Mouse (Mus musculus): ENCODE results near the gene Hao2. TPM values are rescaled to one million over a fixed set of nuclear protein-coding genes. Genes with fewer than 3 reads are reported as not detected.

Gene Hao2
- total and polyA plus RNA-seq, 3 experiments: not detected

DNA sequence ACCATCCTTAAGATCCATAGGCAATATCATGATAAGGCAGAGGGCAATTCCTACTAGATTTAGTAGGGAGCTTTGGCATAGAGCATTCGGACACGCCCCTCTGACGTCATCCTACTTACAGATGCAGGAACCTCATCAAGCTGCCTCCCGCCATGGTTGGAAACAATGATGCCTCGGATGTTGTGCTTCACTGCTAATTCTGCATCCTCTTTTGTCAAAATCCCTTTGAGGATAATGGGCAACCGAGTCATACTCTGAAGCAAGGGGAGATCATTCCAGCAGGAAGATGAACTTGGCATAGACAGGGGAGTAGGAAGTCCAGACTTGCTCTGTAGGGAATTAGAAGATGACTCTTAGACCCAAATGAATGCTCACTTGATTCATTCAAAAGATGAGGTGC lies 12.8 kb downstream of the Hao2 start:
- no peaks in the 10 kb centered on the region for H3K36me3 ChIP-seq (replicated peaks)
- H3K4me3 ChIP-seq (ENCODE audit: low read depth, low read length): no peak overlapping the region
- ATAC-seq (ENCODE audit: extremely low read depth, insufficient number of reproducible peaks, low FRiP score, poor library complexity, severe bottlenecking) (no peak), DNase-seq (ENCODE audit: low spot score) (no peak)
- no peak for TF ChIP-seq GATA1 (IDR thresholded peaks at IDR 0.05; ENCODE audit: borderline replicate concordance, low read length)
- TF ChIP-seq CTCF (IDR thresholded peaks at IDR 0.05; ENCODE audit: low read depth, low read length): no peak
- no peak for TF ChIP-seq GATA2 (IDR thresholded peaks at IDR 0.05; ENCODE audit: borderline replicate concordance, low read depth, low read length)
- no peak for TF ChIP-seq POLR2AphosphoS5 (IDR thresholded peaks at IDR 0.05; ENCODE audit: insufficient replicate concordance, low read depth, low read length)
- no peak for TF ChIP-seq TAL1 (conservative IDR thresholded peaks at IDR 0.05; ENCODE audit: low read depth, low read length)
- H3K9me3 ChIP-seq (replicated peaks): peaks cover 19% of the 10 kb centered on the region
- H3K27me3 ChIP-seq (ENCODE audit: insufficient read depth, low read length): no peaks in the 10 kb centered on the region
- H3K4me1 ChIP-seq (ENCODE audit: insufficient read depth, low read depth, low read length): no peaks in the 10 kb centered on the region

GRCm38 (mm10) chr3:98868219-98868618 lies 24.8 kb downstream of the Hao2 start:
- H3K4me1 ChIP-seq (ENCODE audit: insufficient read depth, low read depth, low read length): no peaks in the 10 kb centered on the region
- H3K4me3 ChIP-seq (ENCODE audit: low read depth, low read length): no peak overlapping the region
- H3K27me3 ChIP-seq (ENCODE audit: insufficient read depth, low read length): no peaks in the 10 kb centered on the region
- no peaks in the 10 kb centered on the region for H3K36me3 ChIP-seq (replicated peaks)
- TF ChIP-seq TAL1 (conservative IDR thresholded peaks at IDR 0.05; ENCODE audit: low read depth, low read length) (no peak), CTCF (IDR thresholded peaks at IDR 0.05; ENCODE audit: low read depth, low read length) (no peak), GATA1 (IDR thresholded peaks at IDR 0.05; ENCODE audit: borderline replicate concordance, low read length) (no peak), GATA2 (IDR thresholded peaks at IDR 0.05; ENCODE audit: borderline replicate concordance, low read depth, low read length) (no peak), POLR2AphosphoS5 (IDR thresholded peaks at IDR 0.05; ENCODE audit: insufficient replicate concordance, low read depth, low read length) (no peak)
- DNase-seq (ENCODE audit: low spot score) (no peak), ATAC-seq (ENCODE audit: extremely low read depth, insufficient number of reproducible peaks, low FRiP score, poor library complexity, severe bottlenecking) (no peak)
- no peaks in the 10 kb centered on the region for H3K9me3 ChIP-seq (replicated peaks)

- Histone ChIP-seq H3K4me1 (ENCODE audit: insufficient read depth, low read depth, low read length) (no peaks in the 10 kb centered on the region), H3K36me3 (replicated peaks) (no peaks in the 10 kb centered on the region), H3K4me3 (ENCODE audit: low read depth, low read length) (no peak overlapping the region), H3K27me3 (ENCODE audit: insufficient read depth, low read length) (no peaks in the 10 kb centered on the region), H3K9me3 (replicated peaks) (peaks cover 7% of the 10 kb centered on the region)
- DNase-seq (ENCODE audit: low spot score): no peak
- no peak for ATAC-seq (ENCODE audit: extremely low read depth, insufficient number of reproducible peaks, low FRiP score, poor library complexity, severe bottlenecking)
- no peak for TF ChIP-seq GATA2 (IDR thresholded peaks at IDR 0.05; ENCODE audit: borderline replicate concordance, low read depth, low read length)
Observed at GRCm38 (mm10) chr3:98862800-98863199, 30.2 kb downstream of the Hao2 start.

DNA sequence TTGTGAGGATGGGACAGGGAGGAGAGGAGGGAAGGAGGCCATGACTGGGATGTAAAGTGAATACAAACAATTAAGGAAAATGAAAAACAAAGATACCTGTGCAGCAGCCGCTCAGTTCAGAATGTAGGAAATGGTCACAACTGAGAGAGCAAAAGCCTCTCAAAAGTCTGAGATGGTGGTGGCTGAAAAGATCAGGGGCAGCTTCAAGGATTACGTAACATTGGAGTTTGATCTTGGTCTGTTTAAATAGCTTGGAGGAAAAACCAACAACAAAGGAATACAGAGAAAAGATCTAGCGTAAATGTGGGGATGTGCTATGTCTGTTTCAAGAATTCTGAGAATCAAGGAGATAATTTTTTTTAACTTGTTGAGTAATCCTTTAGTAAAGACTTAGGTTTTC lies 33.5 kb downstream of the Hao2 start, which contains the start of gene Hsd3b1:
Gene Hsd3b1, minus strand, starts transcription at position 219 of the 400 bp plus-strand sequence.
- DNase-seq (ENCODE audit: low spot score) (no peak), ATAC-seq (ENCODE audit: extremely low read depth, insufficient number of reproducible peaks, low FRiP score, poor library complexity, severe bottlenecking) (no peak)
- H3K4me1 ChIP-seq (ENCODE audit: insufficient read depth, low read depth, low read length): no peaks in the 10 kb centered on the region
- peaks cover 12% of the 10 kb centered on the region for H3K9me3 ChIP-seq (replicated peaks)
- H3K27me3 ChIP-seq (ENCODE audit: insufficient read depth, low read length): no peaks in the 10 kb centered on the region
- H3K36me3 ChIP-seq (replicated peaks): no peaks in the 10 kb centered on the region
- TF ChIP-seq TAL1 (conservative IDR thresholded peaks at IDR 0.05; ENCODE audit: low read depth, low read length) (no peak), POLR2AphosphoS5 (IDR thresholded peaks at IDR 0.05; ENCODE audit: insufficient replicate concordance, low read depth, low read length) (no peak), GATA1 (IDR thresholded peaks at IDR 0.05; ENCODE audit: borderline replicate concordance, low read length) (no peak), CTCF (IDR thresholded peaks at IDR 0.05; ENCODE audit: low read depth, low read length) (no peak), GATA2 (IDR thresholded peaks at IDR 0.05; ENCODE audit: borderline replicate concordance, low read depth, low read length) (no peak)
- H3K4me3 ChIP-seq (ENCODE audit: low read depth, low read length): no peak within 1 kb of the TSS

DNA sequence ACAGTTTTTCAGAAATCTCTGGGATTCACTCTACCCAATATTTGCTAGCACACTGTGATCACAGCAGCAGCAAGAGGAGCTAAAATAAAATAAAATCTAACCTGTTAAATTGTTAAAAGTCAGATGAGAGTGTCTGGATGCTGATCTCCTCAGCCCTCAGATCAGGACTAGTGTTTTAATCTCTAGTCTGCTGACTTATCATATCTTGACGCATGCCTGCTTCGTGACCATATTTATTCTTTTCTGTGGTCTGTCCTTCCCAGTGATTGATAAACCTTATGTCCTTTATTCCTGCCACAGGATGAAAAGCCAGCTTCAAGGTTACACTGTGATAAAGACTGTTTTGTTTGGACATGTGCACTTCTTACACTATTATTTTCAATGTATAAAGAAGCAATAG lies 35.0 kb downstream of the Hao2 start:
- TF ChIP-seq GATA2 (IDR thresholded peaks at IDR 0.05; ENCODE audit: borderline replicate concordance, low read depth, low read length) (no peak), TAL1 (conservative IDR thresholded peaks at IDR 0.05; ENCODE audit: low read depth, low read length) (no peak), CTCF (IDR thresholded peaks at IDR 0.05; ENCODE audit: low read depth, low read length) (no peak), GATA1 (IDR thresholded peaks at IDR 0.05; ENCODE audit: borderline replicate concordance, low read length) (no peak), POLR2AphosphoS5 (IDR thresholded peaks at IDR 0.05; ENCODE audit: insufficient replicate concordance, low read depth, low read length) (no peak)
- Histone ChIP-seq H3K27me3 (ENCODE audit: insufficient read depth, low read length) (no peaks in the 10 kb centered on the region), H3K36me3 (replicated peaks) (no peaks in the 10 kb centered on the region), H3K9me3 (replicated peaks) (peaks cover 13% of the 10 kb centered on the region), H3K4me3 (ENCODE audit: low read depth, low read length) (no peak overlapping the region), H3K4me1 (ENCODE audit: insufficient read depth, low read depth, low read length) (no peaks in the 10 kb centered on the region)
- DNase-seq (ENCODE audit: low spot score) (no peak), ATAC-seq (ENCODE audit: extremely low read depth, insufficient number of reproducible peaks, low FRiP score, poor library complexity, severe bottlenecking) (no peak)

DNA sequence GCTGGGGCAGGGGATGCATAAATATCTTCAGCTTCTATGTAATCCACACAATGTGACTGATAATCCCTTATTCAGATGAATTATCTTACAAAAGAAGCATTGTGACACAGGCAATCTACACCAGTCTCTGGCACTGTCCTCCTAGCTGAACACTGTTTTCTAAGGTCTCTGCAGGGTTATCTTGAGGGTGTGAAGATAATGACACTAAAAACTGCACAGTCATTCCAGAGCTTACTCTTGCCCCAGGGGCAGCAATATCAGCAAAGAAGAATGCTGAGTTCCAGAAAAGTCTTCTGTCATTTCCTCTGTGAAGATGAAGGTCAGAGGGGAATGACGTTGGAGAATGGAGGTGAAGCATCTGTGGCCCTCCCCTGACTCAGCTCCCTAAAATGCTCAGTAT lies 36.1 kb downstream of the Hao2 start:
- Histone ChIP-seq H3K27me3 (ENCODE audit: insufficient read depth, low read length) (no peaks in the 10 kb centered on the region), H3K4me1 (ENCODE audit: insufficient read depth, low read depth, low read length) (no peaks in the 10 kb centered on the region), H3K36me3 (replicated peaks) (no peaks in the 10 kb centered on the region), H3K4me3 (ENCODE audit: low read depth, low read length) (no peak overlapping the region), H3K9me3 (replicated peaks) (peaks cover 20% of the 10 kb centered on the region)
- no peak for DNase-seq (ENCODE audit: low spot score)
- no peak for ATAC-seq (ENCODE audit: extremely low read depth, insufficient number of reproducible peaks, low FRiP score, poor library complexity, severe bottlenecking)
- TF ChIP-seq GATA2 (IDR thresholded peaks at IDR 0.05; ENCODE audit: borderline replicate concordance, low read depth, low read length): no peak

DNA sequence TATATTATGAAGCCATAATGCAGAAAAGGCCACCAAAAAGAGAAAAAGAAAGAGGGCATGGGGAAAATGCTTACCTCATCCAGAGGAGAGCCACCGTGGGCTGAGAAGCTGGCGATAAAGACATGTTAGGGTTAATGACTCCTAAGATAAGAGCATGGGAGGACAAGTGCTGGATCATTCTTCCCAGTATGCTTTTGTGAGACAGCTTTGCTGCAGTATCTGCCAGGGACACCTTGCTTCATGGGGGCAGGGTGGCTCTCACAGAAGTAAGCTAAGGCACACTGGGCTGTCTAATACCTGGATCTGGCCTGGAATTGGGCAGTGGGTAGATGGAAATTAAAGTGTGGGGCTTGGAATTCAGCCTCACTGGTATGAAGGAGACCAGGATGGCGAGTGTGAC lies 37.9 kb downstream of the Hao2 start:
- Histone ChIP-seq H3K9me3 (replicated peaks) (peaks cover 18% of the 10 kb centered on the region), H3K4me3 (ENCODE audit: low read depth, low read length) (no peak overlapping the region), H3K27me3 (ENCODE audit: insufficient read depth, low read length) (no peaks in the 10 kb centered on the region), H3K4me1 (ENCODE audit: insufficient read depth, low read depth, low read length) (no peaks in the 10 kb centered on the region), H3K36me3 (replicated peaks) (no peaks in the 10 kb centered on the region)
- no peak for TF ChIP-seq POLR2AphosphoS5 (IDR thresholded peaks at IDR 0.05; ENCODE audit: insufficient replicate concordance, low read depth, low read length)
- no peak for TF ChIP-seq CTCF (IDR thresholded peaks at IDR 0.05; ENCODE audit: low read depth, low read length)
- no peak for TF ChIP-seq GATA1 (IDR thresholded peaks at IDR 0.05; ENCODE audit: borderline replicate concordance, low read length)
- no peak for TF ChIP-seq GATA2 (IDR thresholded peaks at IDR 0.05; ENCODE audit: borderline replicate concordance, low read depth, low read length)
- TF ChIP-seq TAL1 (conservative IDR thresholded peaks at IDR 0.05; ENCODE audit: low read depth, low read length): no peak
- no peak for DNase-seq (ENCODE audit: low spot score)
- ATAC-seq (ENCODE audit: extremely low read depth, insufficient number of reproducible peaks, low FRiP score, poor library complexity, severe bottlenecking): no peak

Measured in G1E (cell line).